Mouse (Mus musculus) embryo, embryonic 11.5 days (tissue): ENCODE measurements around the gene Zfp683.

Source experiments
- DNase-seq: peaks from one replicate; pipeline ENCODE4 v3.0.0-alpha.2; 2012; ENCODE audit warnings: low read depth, low spot score

Zfp683 gene

DNA sequence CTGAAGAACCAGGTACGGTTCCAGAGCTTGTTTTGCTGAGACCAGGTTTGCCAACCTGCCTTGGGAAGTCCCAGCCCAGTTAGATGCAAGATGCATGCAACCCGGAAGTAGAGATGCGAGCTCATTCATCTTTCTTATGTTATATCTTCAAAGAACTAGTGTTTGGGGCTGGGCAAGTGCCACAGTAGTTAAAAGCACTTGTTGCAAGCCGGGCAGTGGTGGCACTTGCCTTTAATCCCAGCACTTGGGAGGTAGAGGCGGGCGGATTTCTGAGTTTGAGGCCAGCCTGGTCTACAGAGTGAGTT is 37.5 kb downstream of the Zfp683 start:
- DNase-seq, result no peak

DNA sequence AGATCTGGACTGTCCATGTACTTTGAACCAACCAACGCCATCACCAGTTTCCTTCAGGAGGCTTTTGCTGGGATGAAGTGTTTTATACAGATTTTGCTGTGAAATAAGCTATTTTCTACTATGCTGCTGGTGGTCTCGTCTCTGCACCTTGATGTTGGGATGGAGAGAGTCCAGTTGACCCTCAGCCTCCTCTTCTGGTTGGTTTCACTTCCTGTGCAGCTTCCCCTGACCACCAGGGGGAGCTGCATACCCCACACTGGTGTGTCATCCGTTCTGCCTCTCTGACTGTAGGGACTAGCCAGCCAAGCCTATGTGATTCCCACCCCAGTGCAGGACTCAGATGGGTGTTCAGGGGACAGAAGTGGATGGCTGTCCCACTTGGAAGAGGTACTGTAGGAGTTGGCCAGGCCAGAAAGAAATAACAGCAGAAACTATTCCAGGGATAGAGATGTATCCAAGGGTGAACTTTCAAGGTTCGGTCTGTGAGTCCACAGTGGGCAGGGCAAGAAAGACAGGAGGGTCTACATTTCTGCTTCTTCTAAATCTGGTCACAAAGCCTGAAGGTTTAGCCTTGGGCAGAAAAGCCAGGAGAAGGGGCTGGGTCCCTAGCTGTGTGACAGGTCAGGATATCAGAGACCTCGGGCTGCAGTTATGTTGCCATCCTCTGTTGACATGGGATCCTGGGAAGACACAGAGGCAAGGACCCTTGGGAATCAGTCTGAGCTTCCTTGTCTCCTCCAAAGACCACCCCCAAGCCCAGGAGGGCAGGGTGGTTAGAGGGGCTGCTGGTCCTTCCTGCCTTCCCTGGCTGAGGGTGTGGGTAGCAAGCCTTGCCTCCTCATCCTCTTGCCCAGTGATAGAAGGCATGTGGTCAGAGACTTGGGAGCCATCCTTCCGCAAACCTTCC is 39.0 kb downstream of the Zfp683 start:
- DNase-seq, result no peak

DNA sequence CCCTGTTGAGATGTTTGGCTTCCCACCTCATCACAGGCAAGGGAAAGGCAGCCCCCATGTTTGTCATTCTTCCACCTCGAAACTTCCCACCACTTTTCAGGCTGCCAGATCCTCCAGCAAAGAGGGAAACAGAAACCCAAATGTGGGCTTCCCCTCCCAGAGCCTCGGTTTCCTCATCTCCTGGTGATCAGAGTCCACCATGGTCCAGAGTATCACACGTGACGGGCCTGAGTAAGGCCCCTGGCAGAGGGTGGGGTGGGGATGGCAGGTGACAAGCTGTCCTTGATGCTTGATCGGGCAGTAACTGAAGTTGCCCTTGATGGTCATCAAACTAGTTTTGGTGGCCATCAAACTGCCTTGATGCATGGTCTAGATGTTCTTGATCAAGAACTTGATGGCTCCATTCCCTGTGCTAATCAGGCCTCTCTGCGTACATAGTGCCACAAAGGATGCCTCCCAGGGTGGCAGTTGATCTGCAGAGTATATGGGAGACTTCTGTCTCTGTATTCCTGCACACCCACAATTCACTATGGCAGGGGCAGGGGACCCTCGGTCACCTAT is 40.4 kb downstream of the Zfp683 start:
- DNase-seq, result no peak

DNA sequence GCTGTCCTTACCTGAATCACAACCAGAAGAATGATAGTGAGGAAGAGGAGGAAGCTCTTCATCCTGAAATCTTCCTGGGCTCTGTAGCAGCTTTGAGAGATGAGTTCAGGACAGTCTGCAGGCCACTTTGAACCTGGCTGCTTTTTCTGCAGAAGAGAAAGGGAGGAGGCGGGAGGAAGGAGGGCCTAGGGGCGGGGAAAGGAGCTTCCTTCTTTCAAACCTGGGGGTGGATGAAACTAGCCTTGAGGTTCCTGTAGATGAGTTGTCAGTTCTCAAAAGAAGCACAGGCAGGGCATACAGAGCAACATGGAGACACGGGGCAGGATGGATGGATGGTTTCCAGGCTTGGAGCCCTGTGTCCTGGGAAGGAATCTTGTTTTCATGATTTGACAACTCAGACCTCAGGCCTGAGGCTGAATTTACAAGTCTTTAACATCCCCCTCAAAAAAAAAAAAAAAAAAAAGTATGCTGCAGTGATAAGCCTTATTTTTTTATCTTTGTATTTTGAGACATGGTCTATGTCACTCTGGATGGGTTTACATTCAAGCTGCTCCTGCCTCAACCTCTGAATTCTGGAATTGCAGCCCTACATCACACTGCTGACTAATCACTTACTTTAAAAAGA is 41.4 kb downstream of the Zfp683 start, which contains the start of gene Cd52:
TSS of gene Cd52 (minus strand) at position 160 of the 625 bp plus-strand sequence.
- no peak for DNase-seq

DNA sequence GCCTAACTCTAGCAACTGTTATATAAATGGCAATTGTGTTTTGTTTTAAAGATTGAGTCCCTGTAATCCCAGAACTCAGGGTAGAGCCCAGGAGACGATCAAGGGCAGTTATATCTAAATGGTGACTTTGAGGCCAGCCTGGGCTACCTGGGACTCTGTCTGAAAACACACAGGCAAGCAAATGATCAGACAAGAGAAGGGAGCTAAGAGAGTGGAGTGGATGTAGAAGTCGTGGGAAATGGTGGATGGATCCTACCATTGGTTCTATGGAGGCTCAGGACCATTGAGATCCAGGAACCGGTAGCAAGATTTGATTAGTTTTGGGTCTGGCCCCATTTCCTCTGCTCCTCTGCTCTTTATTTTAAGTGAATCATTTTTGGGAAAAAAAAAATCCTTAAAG is 42.5 kb downstream of the Zfp683 start:
- DNase-seq, result no peak

DNA sequence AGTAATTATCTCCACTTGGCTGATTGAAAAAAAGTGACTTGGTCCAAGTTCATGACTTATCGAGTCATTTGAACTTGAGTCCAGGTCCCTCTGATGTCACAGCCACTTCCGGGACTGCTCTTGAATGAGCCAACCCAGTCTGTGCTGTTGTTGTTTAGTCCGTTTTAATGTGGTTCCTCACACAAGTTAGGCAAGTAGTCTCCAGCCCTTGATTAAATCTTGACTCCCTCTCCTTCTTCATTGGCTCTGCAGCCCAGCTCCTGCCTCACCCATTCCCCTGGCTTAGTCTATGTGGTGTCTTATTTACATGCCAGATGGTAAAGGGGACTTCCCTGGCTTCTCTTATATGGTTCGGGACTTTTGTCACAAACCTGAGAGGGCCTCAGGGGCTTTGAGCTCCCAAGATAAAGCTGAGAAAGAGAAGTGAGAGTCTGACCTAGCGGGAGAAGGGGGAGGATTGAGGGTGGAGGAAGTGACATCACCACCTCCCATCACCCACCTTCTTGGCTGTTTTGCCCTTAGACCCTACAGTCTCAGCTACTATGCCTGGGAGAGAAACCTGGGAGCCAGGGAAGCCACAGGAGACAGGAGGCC is 43.5 kb downstream of the Zfp683 start:
- no peak for DNase-seq

DNA sequence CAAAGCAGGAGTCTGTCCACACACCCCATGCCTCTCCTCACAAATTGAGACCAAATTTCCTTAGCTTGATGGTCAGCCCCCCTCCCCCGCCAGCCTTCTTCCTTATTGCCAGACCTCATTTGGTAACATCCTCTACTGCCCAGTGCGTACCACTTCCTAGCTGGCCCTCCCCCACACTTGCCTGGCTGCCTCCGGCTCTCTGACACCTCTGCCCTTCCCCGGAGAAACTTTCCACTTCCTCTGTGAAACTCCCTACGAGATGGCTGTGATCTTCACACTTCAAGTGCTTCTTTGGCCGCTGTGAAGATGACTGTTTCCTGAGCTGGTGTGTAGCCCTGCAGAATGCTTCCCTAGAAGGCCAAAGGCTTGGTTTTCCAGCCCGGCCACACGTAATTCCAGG is 45.0 kb downstream of the Zfp683 start:
- no peak for DNase-seq

DNA sequence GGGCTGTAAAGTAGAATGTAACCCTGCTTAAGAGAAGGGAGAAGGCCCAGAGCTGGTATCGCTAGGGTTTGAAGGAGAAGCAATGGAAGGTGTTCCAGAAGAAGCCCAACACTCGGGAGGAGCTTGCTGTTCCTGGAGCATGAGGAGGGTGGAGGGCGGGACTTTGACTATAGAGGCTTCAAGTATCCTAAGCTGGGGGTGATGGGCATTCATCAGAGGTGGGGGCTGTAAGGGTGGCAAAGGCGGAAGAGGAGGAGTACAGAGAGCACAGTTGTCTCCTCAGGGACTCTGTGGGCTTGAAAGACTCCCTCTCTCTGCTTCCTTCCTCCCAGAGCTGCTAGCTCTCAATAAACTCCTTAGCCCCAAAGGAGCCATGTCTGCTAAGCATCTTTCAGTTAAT is 46.6 kb downstream of the Zfp683 start:
- no peak for DNase-seq

DNA sequence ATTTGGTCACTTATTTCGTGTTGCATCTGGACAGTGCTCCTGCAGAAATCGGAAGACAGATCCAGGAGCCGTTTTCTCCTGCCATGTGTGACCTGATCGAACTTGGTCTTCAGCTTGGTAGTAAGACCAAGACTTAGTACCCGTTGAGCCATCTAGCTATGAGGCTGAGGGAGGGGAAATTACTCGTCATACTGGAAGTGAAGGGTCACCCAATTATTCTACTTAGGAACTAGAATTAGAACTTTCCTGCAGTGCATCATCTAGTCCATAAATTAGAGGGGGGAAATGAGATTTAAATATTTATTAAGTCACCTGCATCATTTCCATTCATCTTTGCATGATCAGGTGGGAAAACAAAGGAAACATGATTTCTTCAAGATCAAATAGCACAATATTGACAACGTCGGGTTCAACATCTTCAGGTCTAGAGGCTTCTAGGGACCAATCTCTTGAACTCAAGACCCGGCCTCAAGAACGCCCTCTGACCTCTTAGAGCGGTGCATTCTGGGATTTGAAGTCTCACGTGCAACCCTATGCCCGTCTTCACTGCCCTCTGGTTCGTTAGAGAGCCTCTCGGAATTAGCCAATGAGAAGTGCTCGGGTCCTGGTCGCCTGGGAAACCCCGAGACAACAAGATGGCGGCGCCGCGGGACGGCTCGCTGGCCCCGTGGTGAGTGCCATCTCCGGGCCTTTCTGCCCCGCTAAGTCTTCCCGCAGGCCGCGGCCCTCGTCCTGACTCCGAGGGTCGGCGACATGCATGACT is 48.5 kb downstream of the Zfp683 start, which contains the start of gene Ubxn11:
TSS of gene Ubxn11 (plus strand) at position 592 of the 763 bp plus-strand sequence.
- DNase-seq, result peak; percentile 76

DNA sequence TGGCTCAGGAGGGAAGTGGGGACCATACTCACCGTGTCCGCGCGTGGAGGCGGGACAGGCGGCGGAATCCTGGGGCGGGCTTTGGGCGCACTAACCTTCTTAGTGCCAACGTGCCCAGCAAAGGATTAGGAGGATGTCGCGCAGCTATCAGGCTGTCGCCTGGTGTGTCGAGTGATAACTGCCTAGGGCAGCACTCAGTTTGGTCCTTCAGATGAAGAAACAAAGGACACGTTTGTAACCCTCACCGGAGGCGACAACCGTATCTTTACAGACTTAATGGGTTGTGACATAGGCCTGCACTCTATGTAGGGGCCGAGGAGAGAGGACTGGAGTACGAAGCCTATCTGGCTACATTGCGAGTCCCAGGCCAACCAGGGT is 49.1 kb downstream of the Zfp683 start:
- no peak for DNase-seq

DNA sequence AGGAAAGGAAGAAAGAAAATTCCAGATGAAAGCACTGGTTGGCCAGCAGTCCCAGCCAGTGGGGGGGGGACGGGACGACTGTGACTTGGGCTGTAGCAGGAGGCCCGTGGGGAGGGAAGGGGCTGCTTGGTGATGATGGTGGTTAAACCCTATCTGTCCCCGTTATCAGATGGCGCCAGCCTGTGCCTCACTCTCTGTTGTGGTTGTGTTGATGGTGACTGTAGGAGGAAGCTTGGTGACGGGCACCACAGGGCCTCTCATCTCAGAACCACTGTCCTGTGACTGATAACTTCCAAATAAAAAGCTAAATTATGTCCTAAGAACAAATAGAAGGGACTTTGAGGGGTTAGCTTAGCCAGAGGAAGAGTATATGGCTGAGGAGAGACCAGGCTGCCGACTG is 52.5 kb downstream of the Zfp683 start:
- no peak for DNase-seq

DNA sequence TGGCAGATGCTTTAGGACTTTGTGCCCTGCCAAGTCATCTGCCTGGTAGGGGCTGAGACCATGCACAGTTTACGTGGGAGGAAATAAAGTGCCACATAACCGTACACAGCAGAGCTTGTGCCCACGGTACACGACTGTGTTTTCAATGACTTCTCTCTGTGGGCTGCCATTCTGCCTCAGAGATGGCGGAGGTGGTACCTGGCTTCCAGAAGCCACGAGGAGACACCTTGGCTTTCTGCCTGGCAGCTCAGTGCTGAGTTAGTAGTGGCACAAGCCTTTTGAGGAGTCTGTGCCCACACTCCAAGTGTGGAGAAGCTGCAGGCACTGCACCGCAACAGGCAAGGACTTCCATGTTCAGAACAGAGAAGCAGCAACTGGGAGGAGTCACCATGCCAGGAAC is 54.1 kb downstream of the Zfp683 start:
- no peak for DNase-seq

DNA sequence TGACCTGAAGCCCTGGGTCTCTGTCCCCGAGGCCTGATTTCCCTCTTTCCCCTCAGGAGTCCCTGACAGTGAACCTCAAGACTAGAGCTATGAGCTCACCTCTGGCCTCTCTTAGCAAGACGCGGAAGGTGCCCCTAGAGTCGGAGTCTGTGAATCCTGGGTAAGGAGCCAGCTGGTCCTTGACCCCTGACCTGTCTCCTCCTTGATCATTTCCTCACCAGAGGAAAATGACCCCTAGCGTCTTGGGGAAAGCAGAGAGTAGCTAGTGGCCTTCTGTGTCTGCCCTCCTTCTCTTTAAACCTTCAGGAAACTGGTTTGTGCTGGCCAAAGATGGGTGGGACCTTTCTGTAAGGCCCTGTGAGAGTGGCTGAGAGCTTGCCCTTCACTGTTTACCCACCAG is 54.6 kb downstream of the Zfp683 start:
- no peak for DNase-seq
